Mouse (Mus musculus): ENCODE results near the gene Mark4. TPM values are rescaled to one million over a fixed set of nuclear protein-coding genes. Genes with fewer than 3 reads are reported as not detected.

Mark4 gene
- total RNA-seq, 2 experiments from 2014 or later, result 2.8 to 5.2 TPM

DNA sequence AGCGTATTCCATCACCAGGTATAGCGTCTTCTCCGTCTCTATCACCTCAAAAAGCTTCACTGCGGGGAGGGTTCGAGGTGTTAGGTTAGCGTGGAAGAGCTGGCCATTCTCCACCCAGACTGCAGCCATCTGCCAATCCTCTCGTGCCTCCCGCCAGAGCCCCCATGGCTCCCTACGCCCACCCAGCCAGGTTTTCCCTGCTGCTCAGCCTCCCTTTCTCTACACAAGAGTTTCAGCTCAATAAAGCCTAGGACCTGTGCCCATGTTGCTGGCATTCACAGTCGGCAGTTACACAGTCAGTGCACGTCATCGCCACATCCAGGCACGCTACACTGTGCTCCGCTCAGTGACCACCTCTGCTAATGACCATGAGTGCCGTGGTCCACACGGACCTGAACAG is 10.9 kb downstream of the Mark4 start:
- no peak for ATAC-seq (replicated peaks; ENCODE audit: low FRiP score, poor library complexity, severe bottlenecking)

DNA sequence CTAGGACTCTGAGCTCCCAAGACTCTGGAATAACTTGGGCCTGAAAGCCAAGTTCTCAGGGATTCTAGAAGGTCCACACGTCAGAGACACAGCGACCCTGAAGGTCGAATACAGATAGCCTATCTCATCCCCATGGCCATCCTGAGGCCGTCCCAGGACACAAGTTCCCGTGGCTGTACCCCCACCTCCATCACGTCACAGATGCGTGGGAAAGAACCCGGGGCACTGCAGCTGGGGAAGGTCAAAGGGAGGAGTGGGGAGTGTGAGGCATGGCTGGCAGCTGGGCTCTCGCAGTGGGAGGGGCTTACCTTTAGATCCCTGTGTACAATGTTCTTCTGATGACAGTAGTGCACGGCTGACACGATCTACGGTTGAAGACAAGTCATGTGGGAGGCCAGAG is 13.8 kb downstream of the Mark4 start:
- no peak for ATAC-seq (replicated peaks; ENCODE audit: low FRiP score, poor library complexity, severe bottlenecking)

DNA sequence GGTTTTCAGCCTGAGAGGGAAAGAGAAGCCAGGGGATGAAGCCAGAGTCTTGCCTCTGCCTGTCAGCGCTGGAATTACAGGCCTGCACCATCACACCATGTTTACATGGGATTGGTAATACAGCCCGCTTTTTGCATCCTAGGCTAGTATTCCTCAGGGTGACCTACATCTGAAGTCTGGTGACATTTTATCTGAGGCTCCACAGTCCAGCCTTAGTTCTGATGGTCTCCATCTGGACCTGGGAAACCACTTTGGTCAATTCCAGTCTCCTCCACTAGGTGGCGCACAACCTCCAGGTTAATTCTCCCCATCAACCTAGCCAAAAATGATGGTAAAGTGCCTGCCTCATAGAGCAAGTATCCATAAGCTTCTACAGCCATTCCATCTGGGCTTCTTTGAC is 15.3 kb downstream of the Mark4 start:
- peak; percentile 62 for ATAC-seq (replicated peaks; ENCODE audit: low FRiP score, poor library complexity, severe bottlenecking)

DNA sequence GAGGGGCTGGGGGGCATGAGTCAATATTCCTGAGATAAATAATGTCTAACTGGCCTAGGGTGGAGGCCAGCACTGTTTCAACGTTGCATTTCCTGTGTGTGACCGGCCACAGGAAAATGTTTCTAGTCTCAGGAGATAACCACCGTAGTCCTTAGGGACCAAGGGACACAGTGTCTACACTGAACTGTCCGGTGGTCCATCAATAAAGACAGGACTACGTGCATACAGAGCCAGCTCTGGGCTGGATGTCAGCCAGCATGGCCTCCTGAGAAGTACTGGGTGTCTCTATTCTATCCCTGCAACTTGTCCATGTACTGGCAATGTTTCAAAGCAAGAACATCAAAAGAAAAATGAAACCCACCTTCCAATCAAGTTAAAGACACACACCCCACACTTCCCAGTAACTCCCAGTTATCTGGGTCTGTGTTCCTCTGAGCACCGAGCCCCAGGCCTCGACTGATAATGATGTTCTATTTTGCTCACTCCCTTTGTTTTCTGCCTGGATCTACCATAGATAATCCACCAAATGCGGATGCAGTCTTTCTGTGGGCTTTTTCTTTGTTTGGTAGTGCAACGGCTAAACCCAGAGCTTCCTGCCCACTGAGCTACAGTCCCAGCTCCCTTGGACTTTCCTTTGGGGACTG is 17.1 kb downstream of the Mark4 start:
- no peak for ATAC-seq (replicated peaks; ENCODE audit: low FRiP score, poor library complexity, severe bottlenecking)

DNA sequence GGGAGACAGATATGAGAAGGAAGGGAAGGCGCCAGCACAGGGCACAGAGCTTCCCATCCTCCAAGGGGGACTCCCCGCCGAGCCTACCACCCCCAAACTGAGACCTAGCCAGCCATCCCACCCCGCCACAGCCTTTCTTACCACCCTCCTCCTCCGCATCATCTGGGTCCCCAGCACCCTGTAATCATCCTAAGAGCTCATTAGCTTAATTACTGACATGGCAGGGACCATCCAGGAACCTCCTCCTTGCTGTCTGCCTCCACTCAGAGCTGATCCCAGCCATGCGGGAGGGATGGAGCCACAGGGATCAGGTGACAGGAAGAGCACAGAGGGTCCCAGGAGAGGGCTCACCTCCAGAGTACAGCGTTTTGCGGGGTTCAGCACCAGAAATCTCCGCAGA is 21.6 kb downstream of the Mark4 start:
- ATAC-seq (replicated peaks; ENCODE audit: low FRiP score, poor library complexity, severe bottlenecking), result no peak

DNA sequence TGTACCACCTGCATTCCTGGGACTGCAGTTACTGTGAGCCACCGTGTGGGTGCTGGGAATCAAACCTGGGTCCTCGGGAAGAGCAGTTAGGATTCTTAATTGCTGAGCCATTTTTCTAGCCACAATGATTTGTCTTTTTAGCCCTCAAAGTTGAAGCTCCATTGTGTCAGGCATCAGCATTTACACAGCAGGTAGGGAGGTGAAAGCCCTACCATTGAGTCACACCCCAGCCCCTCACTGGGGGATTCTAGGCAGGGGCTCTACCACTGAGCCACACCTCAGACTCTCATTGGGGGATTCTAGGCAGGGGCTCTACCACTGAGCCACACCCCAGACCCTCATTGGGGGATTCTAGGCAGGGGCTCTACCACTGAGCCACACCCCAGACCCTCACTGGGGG is 22.3 kb downstream of the Mark4 start:
- no peak for ATAC-seq (replicated peaks; ENCODE audit: low FRiP score, poor library complexity, severe bottlenecking)

DNA sequence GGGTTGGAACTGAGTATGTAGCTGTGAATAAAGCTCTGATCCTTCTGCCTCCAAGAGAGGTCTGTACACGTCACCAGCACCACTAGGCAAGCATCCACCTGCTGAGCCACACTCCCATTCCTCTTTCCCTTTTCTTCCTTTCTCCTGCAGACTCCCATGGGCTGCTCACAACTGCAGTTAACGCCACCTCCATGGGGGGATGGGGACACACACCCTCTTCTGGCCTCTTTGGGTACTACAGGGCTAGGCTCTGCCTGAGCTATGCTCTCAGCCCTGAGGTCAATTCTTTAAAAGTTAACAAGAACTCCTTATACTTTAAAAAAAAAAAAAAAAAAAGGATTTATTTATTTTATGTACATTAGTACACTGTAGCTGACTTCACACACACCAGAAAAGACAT is 26.1 kb downstream of the Mark4 start:
- ATAC-seq (replicated peaks; ENCODE audit: low FRiP score, poor library complexity, severe bottlenecking), result no peak

DNA sequence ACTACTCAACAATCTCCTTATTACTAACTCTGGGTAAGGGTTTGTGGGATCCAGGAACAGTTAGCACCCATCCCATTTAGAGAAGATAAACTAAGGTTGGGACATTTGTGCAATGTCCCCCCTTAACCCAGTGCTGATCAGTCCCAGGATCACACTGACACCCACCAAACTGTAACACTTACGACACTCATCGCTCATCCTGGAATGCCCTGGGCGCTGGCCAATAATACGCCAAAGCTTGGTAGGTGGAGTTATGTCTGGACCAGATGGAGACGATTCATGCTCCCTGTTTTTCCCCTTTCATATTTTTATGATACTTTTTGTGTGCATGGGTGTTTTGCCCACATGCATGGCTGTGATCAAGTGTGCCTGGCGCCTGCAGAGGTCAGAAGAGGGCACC is 28.2 kb downstream of the Mark4 start:
- no peak for ATAC-seq (replicated peaks; ENCODE audit: low FRiP score, poor library complexity, severe bottlenecking)

DNA sequence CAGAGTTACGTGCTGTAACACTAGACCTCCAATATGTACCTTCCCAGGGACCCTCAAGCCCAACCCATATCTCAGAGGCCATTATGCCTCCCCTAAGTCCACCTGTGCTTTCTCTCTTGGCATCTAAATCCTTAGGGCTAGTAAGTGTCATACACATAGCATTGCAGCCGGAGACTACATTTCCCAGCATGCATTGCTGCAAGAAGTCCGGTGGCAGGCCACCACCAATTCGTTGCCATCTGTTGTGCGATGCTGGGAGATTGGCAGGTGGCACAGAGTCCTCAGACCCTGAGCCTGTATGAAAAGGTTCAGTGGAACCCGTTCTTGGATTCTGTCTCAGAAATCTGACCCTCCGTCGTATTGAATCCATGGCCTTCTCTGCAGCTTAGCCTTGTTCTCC is 28.9 kb downstream of the Mark4 start:
- ATAC-seq (replicated peaks; ENCODE audit: low FRiP score, poor library complexity, severe bottlenecking), result no peak

DNA sequence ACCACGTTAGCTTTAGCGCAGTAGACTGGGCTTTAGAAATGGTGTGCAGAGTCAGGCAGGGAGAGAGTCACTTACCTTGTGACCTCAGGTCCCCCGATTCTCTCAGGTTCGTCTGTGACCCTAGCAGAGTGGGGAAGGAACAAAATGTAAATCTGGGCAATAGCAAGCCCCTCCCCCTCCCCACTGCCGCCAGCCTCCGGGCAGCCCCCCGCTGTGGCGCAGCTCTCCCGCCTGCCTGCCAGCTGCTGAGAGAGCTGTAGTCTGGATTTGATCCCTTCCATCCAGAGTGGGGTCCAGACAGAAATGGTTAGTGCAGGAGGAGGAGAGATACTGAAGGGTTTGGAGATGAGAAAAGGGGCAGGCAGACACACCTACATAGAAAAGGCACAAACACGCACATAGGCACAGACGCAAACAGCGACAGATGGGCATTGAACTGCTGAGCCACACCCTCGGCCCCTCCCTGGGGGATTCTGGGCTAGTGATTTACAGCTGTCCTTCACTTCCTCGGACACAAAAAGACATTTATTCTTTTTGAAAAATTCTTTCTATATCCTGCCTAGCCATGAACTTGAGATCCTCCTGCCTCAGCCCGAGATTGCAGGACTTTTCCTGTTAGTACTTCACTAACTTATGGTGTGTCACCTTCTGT is 30.5 kb downstream of the Mark4 start:
- no peak for ATAC-seq (replicated peaks; ENCODE audit: low FRiP score, poor library complexity, severe bottlenecking)

DNA sequence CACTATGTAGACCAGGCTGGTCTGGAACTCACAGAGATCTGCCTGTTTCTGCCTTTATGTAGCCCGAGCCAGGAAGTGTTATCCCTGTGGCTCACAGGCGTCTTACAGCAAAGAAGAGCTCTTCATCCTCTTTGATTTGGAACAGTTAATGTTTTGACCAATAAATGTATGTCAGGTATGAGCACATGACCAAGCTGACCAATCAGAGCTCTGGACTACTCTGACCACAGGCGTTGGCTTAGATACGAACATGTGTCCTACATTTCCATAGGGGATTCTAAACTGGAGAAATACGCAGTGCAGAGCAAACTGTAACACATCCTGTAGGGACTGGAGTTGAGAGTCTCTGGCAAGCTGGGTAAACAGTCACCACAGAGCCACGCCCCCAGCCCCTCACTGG is 31.7 kb downstream of the Mark4 start:
- no peak for ATAC-seq (replicated peaks; ENCODE audit: low FRiP score, poor library complexity, severe bottlenecking)

DNA sequence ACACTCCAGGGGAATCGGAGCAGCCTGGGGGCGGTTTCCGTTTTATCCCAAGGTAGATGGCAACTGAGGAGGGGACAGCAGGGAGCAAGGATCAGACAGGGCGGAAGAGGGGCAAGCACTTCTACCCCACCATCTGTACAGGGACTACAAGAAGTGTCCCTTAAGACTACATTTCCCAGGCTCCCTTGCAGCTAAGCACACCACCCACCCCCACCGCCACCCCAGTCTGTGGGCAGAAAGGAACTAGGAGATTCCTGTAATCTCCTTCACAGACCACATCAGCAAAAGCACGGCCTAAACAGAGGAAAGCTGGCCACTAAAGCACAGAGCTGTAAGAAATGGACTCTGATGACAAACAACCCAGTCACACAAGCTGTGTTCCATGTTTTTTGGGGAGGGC is 32.3 kb downstream of the Mark4 start:
- ATAC-seq (replicated peaks; ENCODE audit: low FRiP score, poor library complexity, severe bottlenecking), result no peak

DNA sequence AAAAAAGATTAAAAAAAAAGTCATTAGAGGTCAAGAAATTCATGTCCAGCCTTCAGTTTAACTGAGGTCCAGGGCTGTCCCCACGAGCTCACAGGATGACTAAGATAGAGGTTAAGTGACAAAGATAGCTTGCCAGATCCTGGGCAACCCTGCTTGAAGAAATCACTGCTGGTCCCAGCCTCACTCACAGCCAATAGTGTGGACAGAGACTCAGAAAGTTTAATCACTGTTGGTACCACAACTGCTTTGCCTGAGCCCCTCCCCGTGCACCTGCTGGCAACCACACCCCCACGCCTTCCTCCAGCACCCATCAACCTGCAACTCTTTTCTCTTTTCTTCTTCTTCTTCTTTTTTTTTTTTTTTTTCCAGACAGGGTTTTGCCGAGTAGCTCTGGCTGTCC is 34.6 kb downstream of the Mark4 start:
- ATAC-seq (replicated peaks; ENCODE audit: low FRiP score, poor library complexity, severe bottlenecking), result no peak

DNA sequence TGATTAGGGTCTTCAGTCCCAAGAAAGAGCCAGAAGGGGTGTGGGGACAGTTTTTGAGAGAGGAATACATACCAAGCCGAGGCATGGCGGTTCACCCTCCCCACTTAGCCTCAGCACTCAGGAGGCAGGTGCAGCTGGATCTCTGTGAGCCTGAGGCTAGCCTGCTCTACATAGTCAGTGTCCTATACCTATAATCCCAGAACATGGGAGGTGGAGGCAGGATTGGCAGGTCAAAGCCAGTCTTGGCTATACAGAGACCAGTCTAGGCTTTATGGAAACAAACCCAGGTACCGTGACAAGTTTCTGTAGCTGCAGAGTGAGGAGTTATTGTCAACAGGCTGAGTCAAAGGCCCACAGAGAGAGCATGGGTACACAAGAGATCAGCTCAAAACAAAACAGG is 35.5 kb downstream of the Mark4 start:
- no peak for ATAC-seq (replicated peaks; ENCODE audit: low FRiP score, poor library complexity, severe bottlenecking)

DNA sequence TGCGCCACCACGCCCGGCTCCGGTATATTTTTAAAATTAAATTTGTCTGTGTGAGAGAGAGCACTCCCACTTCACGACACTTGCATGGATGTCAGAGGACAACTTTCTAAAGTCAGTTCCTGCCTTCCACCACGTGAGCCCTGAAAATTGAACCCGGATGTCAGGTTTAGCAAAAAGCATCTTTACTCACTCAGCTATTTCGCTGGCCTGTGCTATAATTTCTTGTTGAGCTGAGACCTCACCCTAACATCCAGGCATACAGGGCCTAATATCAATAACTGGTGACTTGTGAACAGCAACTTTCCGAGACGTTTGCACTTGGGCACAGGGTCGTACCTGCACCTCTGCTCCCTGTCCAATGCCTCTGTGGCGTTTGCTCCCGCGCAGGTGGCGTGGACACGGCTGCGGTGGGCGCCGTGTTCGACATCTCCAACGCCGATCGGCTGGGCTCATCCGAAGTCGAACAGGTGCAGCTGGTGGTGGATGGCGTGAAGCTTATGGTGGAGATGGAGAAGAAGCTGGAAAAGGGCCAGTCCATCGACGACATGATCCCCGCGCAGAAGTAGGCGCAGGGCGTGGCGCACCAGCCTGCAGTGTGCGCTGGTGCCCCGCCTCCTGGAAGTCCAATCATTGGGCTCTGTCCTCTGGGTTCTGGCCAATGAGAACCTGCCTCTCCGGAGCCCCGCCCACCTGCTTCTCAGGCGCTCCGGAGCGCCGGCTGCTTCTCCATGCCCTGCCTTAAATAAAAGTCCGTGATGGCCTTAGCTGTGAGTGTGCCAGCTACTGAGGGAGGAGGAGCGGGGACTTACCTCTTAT is 37.6 kb downstream of the Mark4 start:
- peak; percentile 88 for ATAC-seq (replicated peaks; ENCODE audit: low FRiP score, poor library complexity, severe bottlenecking)

DNA sequence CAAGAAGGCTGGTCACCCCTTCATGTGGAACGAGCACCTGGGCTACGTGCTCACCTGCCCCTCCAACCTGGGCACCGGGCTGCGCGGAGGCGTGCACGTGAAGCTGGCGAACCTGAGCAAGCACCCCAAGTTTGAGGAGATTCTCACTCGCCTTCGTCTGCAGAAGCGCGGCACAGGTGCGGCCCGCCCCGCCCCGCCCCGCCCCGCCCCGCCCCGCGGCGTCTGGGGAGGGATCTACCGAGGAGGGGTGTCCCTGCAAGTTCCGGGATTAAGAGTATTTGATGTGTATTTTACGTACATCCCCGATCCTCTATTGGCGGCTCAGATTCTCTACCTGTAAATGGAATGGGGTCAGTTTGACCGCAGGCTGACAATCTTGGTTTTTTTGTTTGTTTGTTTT is 38.5 kb downstream of the Mark4 start:
- no peak for ATAC-seq (replicated peaks; ENCODE audit: low FRiP score, poor library complexity, severe bottlenecking)

DNA sequence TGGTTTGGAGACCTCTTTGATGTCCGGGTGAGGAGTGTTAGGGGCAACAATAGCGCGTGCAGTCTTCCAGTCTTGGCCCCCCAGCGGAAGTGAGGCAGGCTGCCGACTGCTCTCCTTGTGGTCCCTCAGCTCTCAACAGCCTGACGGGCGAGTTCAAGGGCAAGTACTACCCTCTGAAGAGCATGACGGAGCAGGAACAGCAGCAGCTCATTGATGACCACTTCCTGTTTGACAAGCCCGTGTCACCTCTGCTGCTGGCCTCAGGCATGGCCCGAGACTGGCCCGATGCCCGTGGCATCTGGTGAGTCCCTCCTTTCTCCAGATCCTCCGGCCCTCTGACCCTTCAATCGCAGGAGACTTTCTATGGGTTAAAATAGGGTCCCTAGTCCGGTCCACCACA is 42.0 kb downstream of the Mark4 start:
- no peak for ATAC-seq (replicated peaks; ENCODE audit: low FRiP score, poor library complexity, severe bottlenecking)

DNA sequence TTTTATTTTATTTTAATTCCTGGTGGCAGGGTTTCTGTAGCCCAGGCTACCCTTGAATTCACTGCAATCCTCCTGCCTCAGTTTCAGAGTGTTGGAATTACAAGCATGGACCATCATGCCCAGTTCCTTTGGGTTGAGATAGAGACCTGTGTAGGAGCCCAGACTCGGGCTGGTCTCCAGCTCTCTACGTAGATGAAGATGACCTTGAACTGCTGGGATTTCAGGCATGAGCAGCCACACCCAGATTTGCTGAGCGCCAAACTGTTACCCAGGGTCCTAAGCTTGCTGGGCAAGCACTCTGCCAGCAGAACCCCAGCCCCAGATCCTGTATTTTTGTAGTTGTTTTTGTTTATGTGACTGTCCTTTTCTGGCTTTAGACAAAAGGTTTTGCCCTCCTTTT is 45.1 kb downstream of the Mark4 start:
- no peak for ATAC-seq (replicated peaks; ENCODE audit: low FRiP score, poor library complexity, severe bottlenecking)

DNA sequence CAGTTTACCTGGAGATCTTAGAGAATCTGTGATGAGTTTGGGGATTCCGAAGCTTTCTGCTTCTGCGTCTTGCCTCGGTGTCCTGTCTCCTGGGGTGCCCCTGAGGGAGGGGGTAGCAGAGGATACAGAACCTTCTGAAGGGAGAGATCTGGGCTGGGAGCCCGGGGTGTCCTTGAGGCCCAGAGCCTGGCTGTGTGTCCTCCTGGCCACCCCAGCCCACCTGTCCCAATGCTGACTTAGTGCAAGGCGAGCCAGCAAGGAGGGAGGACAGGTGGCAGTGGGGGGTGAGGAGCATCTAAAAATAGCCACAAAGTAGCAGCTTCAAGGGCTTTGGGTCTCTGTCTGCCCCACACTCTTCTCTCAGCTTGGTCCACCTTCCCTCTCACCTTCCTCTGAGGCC is 46.8 kb downstream of the Mark4 start:
- ATAC-seq (replicated peaks; ENCODE audit: low FRiP score, poor library complexity, severe bottlenecking), result no peak

DNA sequence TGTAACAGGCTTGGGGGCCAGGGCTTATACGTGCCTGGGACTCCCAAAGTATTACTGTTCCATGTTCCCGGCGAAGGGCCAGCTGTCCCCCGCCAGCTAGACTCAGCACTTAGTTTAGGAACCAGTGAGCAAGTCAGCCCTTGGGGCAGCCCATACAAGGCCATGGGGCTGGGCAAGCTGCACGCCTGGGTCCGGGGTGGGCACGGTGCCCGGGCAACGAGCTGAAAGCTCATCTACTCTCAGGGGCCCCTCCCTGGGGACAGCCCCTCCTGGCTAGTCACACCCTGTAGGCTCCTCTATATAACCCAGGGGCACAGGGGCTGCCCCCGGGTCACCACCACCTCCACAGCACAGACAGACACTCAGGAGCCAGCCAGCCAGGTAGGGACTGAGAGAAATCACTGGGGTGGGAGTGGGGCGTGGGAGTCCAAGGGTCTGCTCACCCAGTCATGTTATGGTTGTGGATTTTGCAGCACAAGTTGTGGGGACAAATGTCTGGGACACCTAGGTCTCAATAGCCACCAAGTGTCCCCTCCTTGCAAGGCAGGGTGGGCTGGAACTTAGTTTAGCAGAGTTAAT is 47.8 kb downstream of the Mark4 start:
- ATAC-seq (replicated peaks; ENCODE audit: low FRiP score, poor library complexity, severe bottlenecking), result no peak

DNA sequence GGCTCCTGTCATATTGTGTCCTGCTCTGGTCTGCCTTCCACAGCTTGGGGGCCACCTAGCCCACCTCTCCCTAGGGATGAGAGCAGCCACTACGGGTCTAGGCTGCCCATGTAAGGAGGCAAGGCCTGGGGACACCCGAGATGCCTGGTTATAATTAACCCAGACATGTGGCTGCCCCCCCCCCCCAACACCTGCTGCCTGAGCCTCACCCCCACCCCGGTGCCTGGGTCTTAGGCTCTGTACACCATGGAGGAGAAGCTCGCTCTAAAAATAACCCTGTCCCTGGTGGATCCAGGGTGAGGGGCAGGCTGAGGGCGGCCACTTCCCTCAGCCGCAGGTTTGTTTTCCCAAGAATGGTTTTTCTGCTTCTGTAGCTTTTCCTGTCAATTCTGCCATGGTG is 48.9 kb downstream of the Mark4 start:
- no peak for ATAC-seq (replicated peaks; ENCODE audit: low FRiP score, poor library complexity, severe bottlenecking)
